Mouse (Mus musculus): ENCODE measurements around the gene Glrx5. TPM values are rescaled to one million over a fixed set of nuclear protein-coding genes. Genes with fewer than 3 reads are reported as not detected.
A peak's percentile ranks its signal among the peaks of the same experiment; 100 is the strongest.

Glrx5 gene
- polyA plus RNA-seq (2015; fragmentation: Nextera tagmentation; extraction: Ambion mirVana) = 209 TPM in 2 replicates

DNA sequence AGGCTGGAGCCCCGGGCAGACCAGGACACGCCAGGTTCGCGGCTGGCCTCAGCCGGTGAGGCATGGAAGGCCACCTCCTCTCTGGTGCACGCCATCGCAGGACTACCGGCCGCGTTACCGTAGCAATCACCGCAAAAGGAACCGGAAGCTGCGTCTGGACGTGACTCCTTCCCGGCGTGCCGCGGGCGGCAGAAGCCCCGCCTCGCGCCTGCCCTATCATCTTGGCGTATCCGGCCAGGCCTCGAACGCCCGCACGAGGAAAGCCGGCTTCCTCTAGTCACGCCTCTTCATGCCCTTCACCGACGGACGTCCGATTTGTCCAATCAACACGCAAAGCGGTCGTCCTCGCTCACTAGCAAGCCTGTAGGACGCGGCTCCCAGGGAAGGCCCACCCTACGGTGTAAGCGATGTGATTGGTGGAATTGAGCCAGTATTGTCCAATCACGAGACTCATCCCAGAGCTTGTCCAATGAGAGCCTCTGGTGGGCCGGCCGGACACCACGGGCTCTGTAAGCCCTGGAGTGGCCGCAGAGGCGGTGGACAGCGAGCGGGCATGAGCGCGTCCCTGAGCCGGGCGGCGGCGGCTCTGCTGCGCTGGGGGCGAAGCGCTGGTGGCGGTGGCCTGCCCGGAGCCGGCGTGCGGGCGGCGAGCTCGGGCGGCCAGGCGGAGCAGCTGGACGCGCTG lies at the start of gene Glrx5:
Gene Glrx5 (plus strand): TSS at position 542 of the 685 bp plus-strand sequence.
- H3K9ac ChIP-seq (ENCODE audit: low read depth, low read length) = peak within 1 kb of the TSS; percentile 65
- H3K27ac ChIP-seq (ENCODE audit: low read depth, low read length) = peak within 1 kb of the TSS; percentile 71
- H3K4me3 ChIP-seq (ENCODE audit: low read depth, low read length) = peak within 1 kb of the TSS; percentile 61
- peak within 1 kb of the TSS; percentile 93 for H3K4me2 ChIP-seq (replicated peaks; ENCODE audit: low read depth)
- peaks cover 6% of the 10 kb centered on the region; the same call in 1 of the 2 replicates for H3K36me3 ChIP-seq (ENCODE audit: control insufficient read depth, insufficient read depth)
- H3K9me3 ChIP-seq (ENCODE audit: control insufficient read depth) = no peaks in the 10 kb centered on the region
- H3K4me1 ChIP-seq (replicated peaks; ENCODE audit: control insufficient read depth, insufficient read depth, low read length) = no peaks in the 10 kb centered on the region; the same call in none of the 2 replicates
- WGBS = under 1% methylated on average over 69 of the region's 72 CpGs
- H3K27me3 ChIP-seq (replicated peaks; ENCODE audit: control insufficient read depth, insufficient read depth, low read length) = no peaks in the 10 kb centered on the region
- no peak for TF ChIP-seq CTCF (IDR thresholded peaks at IDR 0.05; ENCODE audit: low read depth)
- ATAC-seq = peak; percentile 97

- H3K4me2 ChIP-seq (replicated peaks; ENCODE audit: low read depth) = no peak overlapping the region
- no peaks in the 10 kb centered on the region for H3K4me1 ChIP-seq (replicated peaks; ENCODE audit: control insufficient read depth, insufficient read depth, low read length)
- no peak overlapping the region for H3K9ac ChIP-seq (ENCODE audit: low read depth, low read length)
- no peaks in the 10 kb centered on the region for H3K36me3 ChIP-seq (ENCODE audit: control insufficient read depth, insufficient read depth)
- WGBS = 49% methylated on average over 7 of the region's 7 CpGs
- H3K4me3 ChIP-seq (ENCODE audit: low read depth, low read length) = no peak overlapping the region
- no peaks in the 10 kb centered on the region for H3K27me3 ChIP-seq (replicated peaks; ENCODE audit: control insufficient read depth, insufficient read depth, low read length)
- H3K27ac ChIP-seq (ENCODE audit: low read depth, low read length) = no peak overlapping the region
- no peak for TF ChIP-seq CTCF (IDR thresholded peaks at IDR 0.05; ENCODE audit: low read depth)
- no peak for ATAC-seq
- H3K9me3 ChIP-seq (ENCODE audit: control insufficient read depth) = no peaks in the 10 kb centered on the region
These were observed 49.0 kb upstream of the Glrx5 start for GRCm38 (mm10) chr12:104983476-104983875.

DNA sequence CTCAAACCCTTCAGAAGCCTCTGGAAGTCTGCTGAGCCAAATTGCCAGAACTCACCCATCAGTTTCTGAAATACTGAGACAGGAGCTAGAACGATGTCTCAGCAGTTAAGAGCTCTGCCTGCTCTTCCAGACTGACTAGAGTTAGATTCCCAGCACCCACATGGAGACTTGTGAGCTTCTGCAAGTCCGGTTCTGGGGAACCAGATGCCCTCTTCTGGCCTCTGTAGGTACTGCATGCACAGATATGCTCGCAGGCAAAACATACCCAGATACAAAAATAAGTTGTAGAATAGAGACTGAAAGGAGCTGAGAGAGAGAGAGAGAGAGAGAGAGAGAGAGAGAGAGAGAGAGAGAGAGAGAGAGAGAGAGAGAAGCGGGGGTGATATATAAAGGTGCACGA lies 47.4 kb upstream of the Glrx5 start:
- no peaks in the 10 kb centered on the region for H3K36me3 ChIP-seq (ENCODE audit: control insufficient read depth, insufficient read depth)
- H3K27ac ChIP-seq (ENCODE audit: low read depth, low read length) = no peak overlapping the region
- no peaks in the 10 kb centered on the region for H3K27me3 ChIP-seq (replicated peaks; ENCODE audit: control insufficient read depth, insufficient read depth, low read length)
- H3K4me2 ChIP-seq (replicated peaks; ENCODE audit: low read depth) = no peak overlapping the region
- no peak overlapping the region for H3K4me3 ChIP-seq (ENCODE audit: low read depth, low read length)
- no peak overlapping the region for H3K9ac ChIP-seq (ENCODE audit: low read depth, low read length)
- ATAC-seq = no peak
- no peaks in the 10 kb centered on the region for H3K4me1 ChIP-seq (replicated peaks; ENCODE audit: control insufficient read depth, insufficient read depth, low read length)
- no peaks in the 10 kb centered on the region for H3K9me3 ChIP-seq (ENCODE audit: control insufficient read depth)
- TF ChIP-seq CTCF (IDR thresholded peaks at IDR 0.05; ENCODE audit: low read depth) = peak; percentile 56
- WGBS = 76% methylated on average over 5 of the region's 5 CpGs

GRCm38 (mm10) chr12:104986001-104986400 lies 46.5 kb upstream of the Glrx5 start:
- Histone ChIP-seq H3K4me2 (replicated peaks; ENCODE audit: low read depth) (no peak overlapping the region), H3K27me3 (replicated peaks; ENCODE audit: control insufficient read depth, insufficient read depth, low read length) (no peaks in the 10 kb centered on the region), H3K9ac (ENCODE audit: low read depth, low read length) (no peak overlapping the region), H3K27ac (ENCODE audit: low read depth, low read length) (no peak overlapping the region), H3K4me1 (replicated peaks; ENCODE audit: control insufficient read depth, insufficient read depth, low read length) (no peaks in the 10 kb centered on the region), H3K9me3 (ENCODE audit: control insufficient read depth) (no peaks in the 10 kb centered on the region), H3K4me3 (ENCODE audit: low read depth, low read length) (no peak overlapping the region), H3K36me3 (ENCODE audit: control insufficient read depth, insufficient read depth) (no peaks in the 10 kb centered on the region)
- TF ChIP-seq CTCF (IDR thresholded peaks at IDR 0.05; ENCODE audit: low read depth) = no peak
- 93% methylated on average over 2 of the region's 2 CpGs for WGBS
- no peak for ATAC-seq

DNA sequence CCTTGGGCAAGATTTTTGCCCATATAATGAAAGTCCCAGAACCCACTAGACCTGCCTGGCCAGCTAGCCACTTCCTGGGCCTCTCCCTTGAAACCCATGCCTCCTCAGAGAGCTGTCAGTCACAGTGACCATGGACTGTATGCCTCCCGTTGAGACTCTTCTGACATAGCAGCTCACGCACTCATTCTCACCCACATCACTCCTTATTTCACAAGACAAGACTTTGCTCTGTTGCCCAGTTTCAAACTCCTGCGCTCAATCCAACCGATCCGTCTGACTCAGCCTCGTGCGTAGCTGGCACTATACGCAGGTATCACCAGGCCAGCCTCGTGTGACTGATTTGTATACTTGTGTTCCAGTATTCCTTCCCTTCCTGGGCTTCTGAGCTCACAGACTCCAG lies 45.7 kb upstream of the Glrx5 start:
- no peak overlapping the region for H3K4me3 ChIP-seq (ENCODE audit: low read depth, low read length)
- H3K9me3 ChIP-seq (ENCODE audit: control insufficient read depth) = no peaks in the 10 kb centered on the region
- H3K4me2 ChIP-seq (replicated peaks; ENCODE audit: low read depth) = no peak overlapping the region
- TF ChIP-seq CTCF (IDR thresholded peaks at IDR 0.05; ENCODE audit: low read depth) = no peak
- no peaks in the 10 kb centered on the region for H3K4me1 ChIP-seq (replicated peaks; ENCODE audit: control insufficient read depth, insufficient read depth, low read length)
- H3K27me3 ChIP-seq (replicated peaks; ENCODE audit: control insufficient read depth, insufficient read depth, low read length) = no peaks in the 10 kb centered on the region
- peak; percentile 73 for ATAC-seq
- H3K9ac ChIP-seq (ENCODE audit: low read depth, low read length) = no peak overlapping the region
- H3K36me3 ChIP-seq (ENCODE audit: control insufficient read depth, insufficient read depth) = no peaks in the 10 kb centered on the region
- peak overlapping the region; percentile 60 for H3K27ac ChIP-seq (ENCODE audit: low read depth, low read length)
- WGBS = 59% methylated on average over 9 of the region's 9 CpGs

GRCm38 (mm10) chr12:104987936-104988335 lies 44.6 kb upstream of the Glrx5 start:
- H3K9ac ChIP-seq (ENCODE audit: low read depth, low read length) = no peak overlapping the region
- 87% methylated on average over 7 of the region's 7 CpGs for WGBS
- ATAC-seq = no peak
- no peaks in the 10 kb centered on the region for H3K9me3 ChIP-seq (ENCODE audit: control insufficient read depth)
- no peak for TF ChIP-seq CTCF (IDR thresholded peaks at IDR 0.05; ENCODE audit: low read depth)
- no peaks in the 10 kb centered on the region for H3K27me3 ChIP-seq (replicated peaks; ENCODE audit: control insufficient read depth, insufficient read depth, low read length)
- H3K4me2 ChIP-seq (replicated peaks; ENCODE audit: low read depth) = no peak overlapping the region
- no peaks in the 10 kb centered on the region for H3K4me1 ChIP-seq (replicated peaks; ENCODE audit: control insufficient read depth, insufficient read depth, low read length)
- H3K27ac ChIP-seq (ENCODE audit: low read depth, low read length) = 0 out of 2 replicates have a peak overlapping the region, but pooled peaks have one; percentile 60
- no peaks in the 10 kb centered on the region for H3K36me3 ChIP-seq (ENCODE audit: control insufficient read depth, insufficient read depth)
- no peak overlapping the region for H3K4me3 ChIP-seq (ENCODE audit: low read depth, low read length)
